In genomic region chr11:96784847-96785246, GRCm38 (mm10) we compare ENCODE assay signal across 8 mouse cellular contexts. TPM values are rescaled to one million over a fixed set of nuclear protein-coding genes. Genes with fewer than 3 reads are reported as not detected.
DNase-seq lines count a peak whose midpoint lies in the region; ATAC-seq and TF ChIP-seq lines count a peak whose summit lies in the region.
"Not testable (repeated sequence)": the region's sequence is repeated elsewhere in the genome, so short reads cannot be mapped to it uniquely, and the experiment has no call there.

No protein-coding gene starts in this region.

- not testable (repeated sequence) for ATAC-seq in forebrain, embryonic 14.5 days; hindbrain, postnatal 0 days; limb, embryonic 11.5 days (ENCODE audit: insufficient number of reproducible peaks, low FRiP score, low TSS enrichment, low read depth); midbrain, embryonic 14.5 days (ENCODE audit: low FRiP score, low TSS enrichment)

- not testable (repeated sequence) for H3K9ac ChIP-seq in forebrain, embryonic 14.5 days (ENCODE audit: low read length); hindbrain, postnatal 0 days (replicated peaks; ENCODE audit: low read length); limb, embryonic 11.5 days (ENCODE audit: low read length); midbrain, embryonic 14.5 days (replicated peaks; ENCODE audit: low read length)

- not testable (repeated sequence) for H3K9me3 ChIP-seq in forebrain, embryonic 14.5 days (replicated peaks; ENCODE audit: control insufficient read depth, low read length); hindbrain, postnatal 0 days (ENCODE audit: low read length); limb, embryonic 11.5 days (ENCODE audit: control insufficient read depth, low read length); midbrain, embryonic 14.5 days (ENCODE audit: control insufficient read depth, low read length)

- not testable (repeated sequence) for H3K27ac ChIP-seq in forebrain, embryonic 14.5 days (ENCODE audit: low read depth, low read length); hindbrain, postnatal 0 days; limb, embryonic 11.5 days (replicated peaks; ENCODE audit: low read depth, low read length); midbrain, embryonic 14.5 days (replicated peaks; ENCODE audit: low read depth, low read length)

- DNase-seq in NIH3T3 (ENCODE audit: low read depth): peak; percentile 86
- peak; percentile 52 for DNase-seq in cerebellum, adult 11 months
- peak; percentile 75 for DNase-seq in forebrain, embryonic 14.5 days (ENCODE audit: low spot score)
- DNase-seq in hindbrain, postnatal 0 days (ENCODE audit: low spot score): peak; percentile 81
- peak; percentile 89 for DNase-seq in limb, embryonic 11.5 days (ENCODE audit: low spot score)
- DNase-seq in midbrain, embryonic 14.5 days: peak; percentile 80
- peak; percentile 54 to 81 for DNase-seq in spleen, adult 18-20 months
- peak; percentile 27 for DNase-seq in yolk sac, embryonic 10.5 days (ENCODE audit: low spot score)

- H3K4me3 ChIP-seq in forebrain, embryonic 14.5 days (ENCODE audit: low read depth, low read length); hindbrain, postnatal 0 days (ENCODE audit: low read length); limb, embryonic 11.5 days (ENCODE audit: low read depth, low read length); midbrain, embryonic 14.5 days (replicated peaks; ENCODE audit: low read depth, low read length): not testable (repeated sequence)

- H3K4me2 ChIP-seq in forebrain, embryonic 14.5 days (ENCODE audit: low read length); hindbrain, postnatal 0 days (ENCODE audit: low read depth, low read length); limb, embryonic 11.5 days (ENCODE audit: low read depth, severe bottlenecking); midbrain, embryonic 14.5 days (ENCODE audit: low read length): not testable (repeated sequence)

- H3K4me1 ChIP-seq in forebrain, embryonic 14.5 days (ENCODE audit: control insufficient read depth, insufficient read depth, low read length); hindbrain, postnatal 0 days (ENCODE audit: insufficient read depth, low read length); limb, embryonic 11.5 days (ENCODE audit: control insufficient read depth, insufficient read depth, low read length); midbrain, embryonic 14.5 days (ENCODE audit: control insufficient read depth, insufficient read depth, low read length): not testable (repeated sequence)

- H3K27me3 ChIP-seq in forebrain, embryonic 14.5 days (replicated peaks; ENCODE audit: control insufficient read depth, insufficient read depth, low read length); hindbrain, postnatal 0 days (ENCODE audit: insufficient read depth, low read length); limb, embryonic 11.5 days (ENCODE audit: control insufficient read depth, insufficient read depth, low read length); midbrain, embryonic 14.5 days (ENCODE audit: control insufficient read depth, insufficient read depth, low read length): not testable (repeated sequence)

- 13% methylated on average over 7 of the region's 7 CpGs for WGBS in forebrain, embryonic 14.5 days
- WGBS in hindbrain, postnatal 0 days: 15% methylated on average over 7 of the region's 7 CpGs
- WGBS in limb, embryonic 11.5 days: 16% methylated on average over 7 of the region's 7 CpGs
- 11% methylated on average over 7 of the region's 7 CpGs for WGBS in midbrain, embryonic 14.5 days

- TF ChIP-seq CTCF in hindbrain, postnatal 0 days (IDR thresholded peaks at IDR 0.05; ENCODE audit: low read depth): peak; percentile 82

- H3K36me3 ChIP-seq in forebrain, embryonic 14.5 days (ENCODE audit: control insufficient read depth, insufficient read depth, low read length); hindbrain, postnatal 0 days (ENCODE audit: insufficient read depth, low read length); limb, embryonic 11.5 days (ENCODE audit: control insufficient read depth, insufficient read depth, low read length); midbrain, embryonic 14.5 days (ENCODE audit: control insufficient read depth, insufficient read depth, low read length): not testable (repeated sequence)

RNA-seq across cellular contexts. Expression of gene Cbx1, which starts 4.1 kb away (rescaled TPM):
- polyA plus RNA-seq in forebrain, embryonic 14.5 days (2014; fragmentation: Nextera tagmentation; extraction: Ambion mirVana): 94.8 and 99.7 TPM in 2 replicates
- total RNA-seq in hindbrain, postnatal 0 days (2014; rRNA removed): 23.1 and 27.9 TPM in 2 replicates
- polyA plus RNA-seq in hindbrain, postnatal 0 days (2015; fragmentation: Nextera tagmentation; extraction: Ambion mirVana): 57.2 and 63.0 TPM in 2 replicates
- polyA plus RNA-seq in limb, embryonic 11.5 days (2014; fragmentation: Nextera tagmentation; extraction: Ambion mirVana): 172 and 179 TPM in 2 replicates
- 73.9 and 76.4 TPM in 2 replicates for polyA plus RNA-seq in midbrain, embryonic 14.5 days (2014; fragmentation: Nextera tagmentation; extraction: Ambion mirVana)

RNA-seq across cellular contexts. Expression of gene Snx11, which starts 7.5 kb away (rescaled TPM):
- 17.6 and 21.6 TPM in 2 replicates for polyA plus RNA-seq in forebrain, embryonic 14.5 days (2014; fragmentation: Nextera tagmentation; extraction: Ambion mirVana)
- total RNA-seq in hindbrain, postnatal 0 days (2014; rRNA removed): 66.0 and 71.4 TPM in 2 replicates
- 36.5 and 40.9 TPM in 2 replicates for polyA plus RNA-seq in hindbrain, postnatal 0 days (2015; fragmentation: Nextera tagmentation; extraction: Ambion mirVana)
- 10.3 and 11.3 TPM in 2 replicates for polyA plus RNA-seq in limb, embryonic 11.5 days (2014; fragmentation: Nextera tagmentation; extraction: Ambion mirVana)
- polyA plus RNA-seq in midbrain, embryonic 14.5 days (2014; fragmentation: Nextera tagmentation; extraction: Ambion mirVana): 25.8 and 29.6 TPM in 2 replicates

RNA-seq across cellular contexts. Expression of gene Nfe2l1, which starts 44.9 kb away (rescaled TPM):
- polyA plus RNA-seq in forebrain, embryonic 14.5 days (2014; fragmentation: Nextera tagmentation; extraction: Ambion mirVana): 28.0 and 38.6 TPM in 2 replicates
- total RNA-seq in hindbrain, postnatal 0 days (2014; rRNA removed): 91.4 and 92.8 TPM in 2 replicates
- 67.2 and 69.0 TPM in 2 replicates for polyA plus RNA-seq in hindbrain, postnatal 0 days (2015; fragmentation: Nextera tagmentation; extraction: Ambion mirVana)
- 30.1 and 33.7 TPM in 2 replicates for polyA plus RNA-seq in limb, embryonic 11.5 days (2014; fragmentation: Nextera tagmentation; extraction: Ambion mirVana)
- 40.1 and 46.3 TPM in 2 replicates for polyA plus RNA-seq in midbrain, embryonic 14.5 days (2014; fragmentation: Nextera tagmentation; extraction: Ambion mirVana)

Comparison
In these comparisons a context has a peak if more than half of its experiments do, and no peak if none do; other contexts are left out.
1. DNase-seq: peak in every context shown above with its lines; median percentile 89 in limb, embryonic 11.5 days; 86 in NIH3T3; 81 in hindbrain, postnatal 0 days; 80 in midbrain, embryonic 14.5 days; 75 in forebrain, embryonic 14.5 days; 68 in spleen, adult 18-20 months; 52 in cerebellum, adult 11 months; 27 in yolk sac, embryonic 10.5 days.